In the genomic region with DNA sequence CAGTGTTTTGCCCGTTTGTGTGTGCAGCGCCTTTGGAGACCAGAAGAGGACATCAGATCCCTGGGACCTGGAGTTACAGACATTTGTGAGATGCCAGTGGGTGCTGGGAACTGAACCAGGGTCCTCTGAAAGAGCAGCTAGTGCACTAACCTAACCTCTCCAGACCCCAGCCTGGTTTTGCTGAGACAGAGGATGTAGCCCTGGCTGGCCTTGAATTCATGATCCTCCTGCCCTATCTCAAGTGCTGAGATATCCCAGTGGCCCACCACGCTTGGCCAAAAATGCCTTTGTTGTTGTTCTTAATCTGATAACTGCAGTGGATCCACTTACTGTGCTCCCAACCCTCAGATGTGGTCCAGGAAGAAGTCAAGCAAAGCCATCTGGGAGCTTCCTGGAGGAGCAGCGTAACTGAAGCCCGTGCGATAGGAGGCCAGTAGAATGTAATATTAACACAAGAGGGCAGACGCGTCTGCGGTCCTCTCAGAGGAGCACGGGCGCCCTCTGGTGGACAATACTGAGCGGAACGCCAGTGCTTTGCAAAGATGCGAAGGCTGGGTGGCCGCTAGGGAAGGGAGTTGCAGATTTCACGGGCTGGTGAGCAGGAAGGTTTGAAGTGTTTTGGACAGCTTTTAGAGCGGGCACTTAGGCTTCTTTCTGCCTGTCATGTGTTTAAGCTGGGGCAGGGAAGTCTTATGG, we compare ENCODE assay signal across 8 mouse cellular contexts.
DNase-seq lines count a peak whose midpoint lies in the region; ATAC-seq and TF ChIP-seq lines count a peak whose summit lies in the region.

No protein-coding gene starts in this region.

- H3K27me3 ChIP-seq in forebrain, embryonic 16.5 days (replicated peaks; ENCODE audit: control insufficient read depth, insufficient read depth, low read length): no peaks in the 10 kb centered on the region

- intact Hi-C loops in heart, postnatal 36 days (cut with DNase I): loop anchor here (5.0 kb wide), 1 partner anchor 106 kb away; the partner anchor contains the start of gene Trim33

- DNase-seq in ES-CJ7 (ENCODE audit: low read depth, low spot score): peak; percentile 93
- peak; percentile 77 for DNase-seq in cerebellum, adult 11-12 months
- peak; percentile 91 to 93 for DNase-seq in heart, postnatal 36 days
- peak; percentile 80 to 95 for DNase-seq in layer of hippocampus, adult 18-20 months (ENCODE audit: low spot score in 2 of 2)
- peak; percentile 85 for DNase-seq in lung, adult 2 months
- DNase-seq in testis, postnatal 14 days (ENCODE audit: low spot score): peak; percentile 89

- ATAC-seq in forebrain, embryonic 16.5 days: peak; percentile 86
- ATAC-seq in neutrophil, adult 5-6 weeks (ENCODE audit: extremely low read depth, insufficient number of reproducible peaks, low FRiP score, poor library complexity, severe bottlenecking): peak; percentile 86

- H3K4me3 ChIP-seq in forebrain, embryonic 16.5 days (replicated peaks; ENCODE audit: low read length): no peak overlapping the region
- H3K4me3 ChIP-seq in lung, adult 2 months (replicated peaks; ENCODE audit: extremely low read depth, low read depth, low read length): no peak overlapping the region

- 16% methylated on average over 17 of the region's 17 CpGs for WGBS in forebrain, embryonic 16.5 days
- 17% methylated on average over 17 of the region's 17 CpGs for WGBS in lung, adult 2 months

- H3K27ac ChIP-seq in forebrain, embryonic 16.5 days (ENCODE audit: low read length): no peak overlapping the region

- TF ChIP-seq CTCF in lung, adult 2 months (IDR thresholded peaks at IDR 0.05; ENCODE audit: insufficient read depth, low read length): peak; percentile 92

- H3K4me1 ChIP-seq in forebrain, embryonic 16.5 days (replicated peaks; ENCODE audit: control insufficient read depth, insufficient read depth, low read length): peaks cover 4% of the 10 kb centered on the region; the same call in 1 of the 2 replicates
- no peaks in the 10 kb centered on the region for H3K4me1 ChIP-seq in lung, adult 2 months (ENCODE audit: control insufficient read depth, insufficient read depth, low read length)

- no peak for TF ChIP-seq POLR2A in lung, adult 2 months (IDR thresholded peaks at IDR 0.05; ENCODE audit: borderline replicate concordance, extremely low read depth, low read depth, low read length)

- H3K4me2 ChIP-seq in forebrain, embryonic 16.5 days (ENCODE audit: low read length): peak overlapping the region; percentile 28; the same call in 1 of the 2 replicates

- no peaks in the 10 kb centered on the region; the same call in 1 of the 2 replicates for H3K9me3 ChIP-seq in forebrain, embryonic 16.5 days (ENCODE audit: control insufficient read depth, low read length)

- H3K36me3 ChIP-seq in forebrain, embryonic 16.5 days (ENCODE audit: control insufficient read depth, insufficient read depth): no peaks in the 10 kb centered on the region

- no peak overlapping the region for H3K9ac ChIP-seq in forebrain, embryonic 16.5 days (replicated peaks; ENCODE audit: low read depth, low read length)
